Mouse (Mus musculus) ES-Bruce4 (cell line): ENCODE measurements around the gene Dbnl.

Experiments
- CTCF ChIP-seq: IDR thresholded peaks from one replicate; pipeline ENCODE4 v1.8.1; 2011; ENCODE audit warnings: low read depth, low read length
- EP300 ChIP-seq: IDR thresholded peaks from 2 replicates; pipeline ENCODE4 v1.6.1; 2011; ENCODE audit warnings: low read depth, low read length; ENCODE audit not compliant: insufficient read depth
- POLR2A ChIP-seq: IDR thresholded peaks from one replicate; pipeline ENCODE4 v1.8.1; 2011; ENCODE audit warnings: low read length; ENCODE audit not compliant: insufficient read depth

- TF ChIP-seq CTCF (no peak), POLR2A (no peak), EP300 (no peak)
These were observed 41.0 kb downstream of the Dbnl start for GRCm38 (mm10) chr11:5829327-5829726.
